Mouse (Mus musculus) mammary gland, adult 2 months (tissue): ENCODE data around the gene Scn2a. TPM values are rescaled to one million over a fixed set of nuclear protein-coding genes. Genes with fewer than 3 reads are reported as not detected.

Experiments
- polyA plus RNA-seq: library from polyadenylated mRNA; depleted of rRNA; stranded (reverse); fragments of >200 nt; gene quantifications from 2 replicates; pipeline ENCODE4 v1.2.3, GENCODE M21; 2012; ENCODE audit warnings: low replicate concordance; rRNA removed

Gene Scn2a
- 0.12 and 0.91 TPM in 2 replicates for polyA plus RNA-seq

DNA sequence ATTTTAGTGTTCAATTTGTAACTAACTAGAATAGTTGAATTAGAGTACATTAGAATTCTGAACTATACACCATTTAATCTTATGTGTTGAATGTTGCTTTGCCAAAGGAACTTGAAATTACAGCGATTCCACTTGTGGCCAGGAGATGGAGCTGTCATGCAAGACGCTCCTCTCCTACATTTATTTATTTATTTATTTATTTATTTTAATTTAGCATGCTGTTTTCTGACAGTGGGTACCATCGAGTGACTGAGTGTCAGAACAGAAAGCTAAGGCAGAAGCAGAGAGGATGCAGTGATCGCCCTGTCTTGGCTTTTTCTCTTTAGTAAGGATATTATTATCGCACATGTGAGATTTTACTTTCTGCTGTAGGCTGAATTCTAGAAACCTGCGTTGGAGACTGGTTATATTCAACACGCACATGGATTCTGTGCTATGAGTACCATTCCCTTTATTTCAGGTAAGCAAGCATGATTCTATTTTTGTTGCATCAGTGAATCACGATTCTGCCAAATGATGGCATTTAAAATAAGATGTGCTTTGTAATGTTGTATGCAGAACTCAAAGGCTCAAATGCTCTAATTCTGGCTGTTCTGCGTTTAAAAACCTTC lies at the start of gene Scn2a:
Gene Scn2a (plus strand): TSS at position 216 of the 611 bp plus-strand sequence.

Other genes with a start within 250 kb of the Scn2a start
- gene Scn3a, start 53.1 kb upstream of the Scn2a start, polyA plus RNA-seq: 0.27 and 0.30 TPM in 2 replicates
- gene Csrnp3, start 225.0 kb downstream of the Scn2a start, polyA plus RNA-seq: 0.06 TPM in 1 of 2 replicates, not detected in the other